Mouse (Mus musculus) layer of hippocampus, postnatal 14 days (tissue): ENCODE measurements at regions not wholly inside any gene's neighbourhood (a gene's known extent, or its start where the extent isn't known, plus 50 kb on each side); places are given as distances from the start of the nearest gene placed in this dataset.

Experiments
- DNase-seq, 2 experiments: peaks; one replicate each; pipeline ENCODE4 v3.0.0; 2021 to 2022; ENCODE audit warnings: low spot score in 2 of 2, mixed read lengths in 1 of 2

- no peak for DNase-seq
Observed at GRCm38 (mm10) chr11:7010858-7011257, 52.4 kb upstream of the Adcy1 start.

DNA sequence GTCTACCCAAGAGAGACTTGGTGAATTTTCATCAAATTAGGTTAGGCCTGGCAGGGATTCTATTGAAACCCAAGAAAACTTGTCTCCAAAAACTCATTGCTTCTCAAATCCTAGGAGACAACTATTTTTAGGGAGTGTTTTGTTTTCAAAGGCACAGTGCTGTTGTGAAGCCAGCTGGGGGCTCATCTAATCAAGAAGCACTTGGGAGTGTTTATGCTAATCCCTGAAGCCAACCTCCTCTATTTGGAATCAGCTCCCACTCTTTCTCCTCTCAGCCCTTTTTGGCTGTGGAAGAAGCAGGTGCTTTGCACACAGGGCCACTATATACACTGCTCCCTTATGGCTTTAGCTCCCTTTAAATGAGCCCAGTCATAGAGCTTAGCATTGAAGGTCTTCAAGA is 64.0 kb upstream of the Adcy1 start:
- no peak for DNase-seq

- no peak for DNase-seq
Observed at GRCm38 (mm10) chr11:6998810-6999209, 64.5 kb upstream of the Adcy1 start.

GRCm38 (mm10) chr11:6997508-6997907 is 65.8 kb upstream of the Adcy1 start:
- DNase-seq = no peak

- DNase-seq = no peak
Observed at GRCm38 (mm10) chr11:6993731-6994130, 69.6 kb upstream of the Adcy1 start.

DNA sequence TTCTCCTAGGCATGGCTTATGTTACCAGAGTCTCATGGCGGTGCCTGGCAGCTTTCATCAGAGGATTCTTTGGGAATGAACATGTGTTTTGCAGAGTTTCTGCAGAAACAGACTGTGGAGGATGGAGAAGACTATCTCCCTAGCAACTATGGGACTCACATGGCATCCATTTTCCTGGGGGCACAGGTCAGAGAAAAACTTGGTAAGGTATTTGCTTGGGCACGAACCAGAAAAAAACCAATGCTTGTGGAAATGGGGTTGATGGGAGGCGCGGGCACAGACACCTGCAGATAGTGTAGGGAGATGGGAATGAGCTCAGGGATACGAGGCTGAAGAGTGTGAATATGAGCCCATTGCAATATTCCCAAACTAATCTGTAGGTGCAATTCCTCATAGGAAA is 71.7 kb upstream of the Adcy1 start:
- DNase-seq = no peak

GRCm38 (mm10) chr11:6990711-6991110 is 72.6 kb upstream of the Adcy1 start:
- DNase-seq = no peak

DNA sequence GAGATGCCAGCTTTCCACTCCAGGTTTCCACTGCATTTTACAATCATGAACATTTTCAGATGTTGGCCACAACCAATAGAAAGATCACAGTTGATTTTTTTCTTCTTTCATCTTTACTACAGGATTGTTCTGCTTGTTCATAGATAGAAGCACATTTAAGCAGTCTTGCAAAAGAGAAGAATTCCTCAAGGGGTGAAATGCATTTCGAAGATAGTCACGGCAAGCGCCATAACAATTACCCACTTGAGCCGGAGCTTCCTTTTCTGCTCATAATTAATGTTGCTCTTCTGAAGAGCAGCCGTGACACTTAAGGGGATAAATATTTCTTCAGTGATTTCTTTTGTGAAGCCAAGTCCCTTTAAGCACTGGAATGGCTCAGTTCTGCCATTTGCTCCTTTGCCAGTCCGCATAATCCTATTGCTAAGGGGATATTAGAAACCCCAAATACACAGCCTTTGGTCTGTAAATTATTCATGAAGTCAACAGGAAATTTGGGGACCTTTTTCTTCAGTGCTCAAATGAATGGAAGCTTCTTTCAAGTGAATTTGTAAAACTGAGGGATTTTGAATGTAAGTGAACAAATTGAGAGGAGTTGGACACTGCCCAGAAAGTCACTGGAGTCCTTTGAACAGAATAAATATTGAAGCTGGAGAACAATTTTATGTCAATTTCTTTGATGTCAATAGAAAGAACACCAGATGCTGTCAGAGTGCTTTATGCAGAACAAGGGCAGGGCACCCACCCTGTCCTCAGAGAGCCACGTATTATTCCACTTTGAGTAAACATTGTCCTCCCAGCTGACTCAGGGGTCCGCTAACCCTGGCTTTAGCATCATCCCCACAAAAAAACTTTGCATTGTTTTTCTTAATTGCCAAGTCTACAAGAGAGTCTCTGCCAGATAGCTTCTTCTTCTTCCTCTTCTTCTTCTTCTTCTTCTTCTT is 74.1 kb upstream of the Adcy1 start:
- DNase-seq = no peak

DNA sequence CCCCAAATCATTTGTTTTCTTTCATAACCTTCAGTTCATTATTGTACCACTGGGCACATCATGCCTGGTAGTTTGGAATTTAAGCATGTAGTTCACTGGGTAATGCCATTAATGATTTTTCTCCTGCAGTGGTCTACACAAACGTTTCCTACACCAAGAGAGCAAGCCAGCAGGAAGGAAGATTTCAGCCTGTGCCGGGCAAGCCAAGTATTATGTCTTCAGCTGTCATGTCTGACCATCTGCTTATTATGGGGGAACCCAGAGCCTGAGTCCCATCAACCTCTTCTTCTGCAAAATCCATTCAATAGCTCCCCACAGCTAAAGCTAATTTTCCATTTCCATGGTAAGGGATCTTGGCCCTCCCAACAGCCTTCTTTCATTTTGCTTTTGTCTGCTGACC is 75.3 kb upstream of the Adcy1 start:
- DNase-seq = no peak

DNA sequence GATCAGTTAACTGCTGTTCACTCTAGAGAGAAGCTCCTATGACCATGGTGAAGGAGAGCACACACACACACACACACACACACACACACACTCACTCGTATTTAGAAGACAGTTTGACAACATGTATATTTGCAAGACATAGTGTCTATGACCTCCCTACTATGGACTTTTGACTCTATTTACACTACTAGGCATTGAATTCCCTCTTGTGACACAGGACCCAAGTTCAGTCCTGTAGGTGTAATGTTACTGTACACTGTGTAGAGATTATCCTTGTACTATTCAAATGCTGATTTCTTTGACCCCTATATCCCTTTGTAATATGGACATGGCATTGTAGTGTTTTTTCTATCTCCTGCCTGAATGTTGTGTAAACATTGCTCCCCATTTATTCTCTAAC is 76.2 kb upstream of the Adcy1 start:
- DNase-seq = no peak

DNA sequence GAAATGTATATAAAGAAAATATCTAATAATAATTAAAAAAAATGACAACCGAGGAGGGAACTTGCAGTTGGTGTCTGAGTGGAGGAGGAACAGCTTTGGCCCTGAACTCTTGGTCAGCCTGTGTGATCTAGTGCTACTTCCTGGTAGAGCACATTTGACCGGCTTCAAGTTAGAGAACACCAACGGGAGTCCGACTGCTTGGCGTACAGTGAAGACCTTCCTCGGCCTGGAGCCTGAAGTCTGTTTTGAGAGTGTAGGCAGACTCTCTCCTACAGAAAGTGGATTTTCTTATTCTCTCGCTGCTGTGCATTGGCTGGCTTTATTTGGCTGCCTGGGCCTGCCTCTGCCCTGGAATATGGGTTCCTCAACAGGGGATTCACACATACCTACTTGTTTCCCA is 81.2 kb upstream of the Adcy1 start:
- DNase-seq = no peak

- no peak for DNase-seq
Observed at GRCm38 (mm10) chr11:6979656-6980055, 83.6 kb upstream of the Adcy1 start.

- no peak for DNase-seq
Observed at GRCm38 (mm10) chr11:6969196-6969595, 94.1 kb upstream of the Adcy1 start.

- DNase-seq = peak; percentile 46 to 90
Observed at GRCm38 (mm10) chr11:6966968-6967367, 96.3 kb upstream of the Adcy1 start.

- peak in 1 of 2 experiments; percentile 66 for DNase-seq
Observed at GRCm38 (mm10) chr11:6964524-6964923, 98.8 kb upstream of the Adcy1 start.

GRCm38 (mm10) chr11:6963600-6963999 is 99.7 kb upstream of the Adcy1 start:
- no peak for DNase-seq

GRCm38 (mm10) chr11:6962786-6963575 is 100.3 kb upstream of the Adcy1 start:
- no peak for DNase-seq

DNA sequence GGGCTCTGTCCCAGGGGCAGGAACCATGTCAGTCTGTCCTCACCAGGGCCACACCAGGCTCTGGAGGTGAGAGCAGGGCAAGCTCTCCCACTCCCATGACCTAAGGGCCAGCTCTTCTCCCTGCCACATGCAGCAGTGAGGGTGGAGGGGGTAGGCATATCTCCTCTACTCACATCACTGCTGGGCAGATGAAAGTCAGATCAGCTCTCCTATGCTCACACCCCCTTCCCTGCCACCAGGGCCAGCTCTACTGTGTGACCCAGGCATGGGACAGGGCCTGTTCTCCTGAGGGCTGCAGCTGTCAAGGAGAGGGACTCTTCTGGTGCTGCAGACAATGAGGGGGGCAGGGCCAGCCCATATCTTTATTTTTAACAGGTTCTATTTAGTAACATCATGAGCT is 101.0 kb upstream of the Adcy1 start:
- DNase-seq = no peak

DNA sequence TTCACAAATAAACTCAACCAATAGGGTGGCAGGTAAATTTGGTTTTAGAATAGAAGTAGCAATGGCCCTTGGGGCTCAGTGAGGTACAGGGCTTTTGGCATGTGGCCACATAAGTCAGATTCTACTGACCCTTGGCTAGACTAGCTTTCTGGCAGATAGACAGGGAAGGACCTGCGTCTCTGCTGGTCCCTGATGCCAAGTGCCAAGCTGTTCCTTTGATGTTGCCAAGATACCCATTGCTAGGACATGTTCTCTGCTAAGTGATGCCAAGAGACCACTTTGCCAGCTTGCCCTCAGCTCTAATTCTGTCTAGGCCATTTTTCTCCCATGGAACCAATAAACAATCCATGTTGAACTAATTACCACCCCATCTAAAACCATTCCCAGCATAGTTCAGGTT is 110.5 kb upstream of the Adcy1 start:
- peak in 1 of 2 experiments; percentile 42 for DNase-seq

GRCm38 (mm10) chr11:6951361-6951760 is 111.9 kb upstream of the Adcy1 start:
- no peak for DNase-seq

DNA sequence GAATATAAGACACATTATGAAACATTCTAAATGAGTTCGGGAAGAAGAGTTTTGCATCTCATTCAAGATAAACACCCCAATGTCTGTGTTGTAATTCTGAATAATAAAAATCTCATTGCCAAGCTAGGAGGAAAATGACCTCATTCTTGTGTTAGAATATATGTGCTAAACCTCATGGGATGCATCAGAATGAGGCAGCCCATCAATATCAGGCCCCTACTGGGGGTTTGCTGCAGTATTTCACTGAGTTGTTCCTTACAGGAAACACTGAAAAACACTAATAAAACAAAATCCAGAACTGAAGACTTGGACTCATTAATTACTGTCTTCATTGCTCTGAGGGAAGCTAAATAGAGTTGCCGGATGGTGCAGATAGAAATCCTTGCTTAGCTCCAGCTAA is 111.6 kb upstream of the Gm11983 start:
- DNase-seq = no peak

- DNase-seq = no peak
Observed at GRCm38 (mm10) chr11:6934157-6934556, 96.7 kb upstream of the Gm11983 start.
